8 mouse cellular contexts compared by ENCODE assay signal in genomic region chr9:53975122-53975518, GRCm38 (mm10). TPM values are rescaled to one million over a fixed set of nuclear protein-coding genes. Genes with fewer than 3 reads are reported as not detected.
DNase-seq lines count a peak whose midpoint lies in the region; ATAC-seq and TF ChIP-seq lines count a peak whose summit lies in the region.

Gene Elmod1 (minus strand): TSS chr9:53975301.

- ATAC-seq in granulocyte monocyte progenitor cell, adult 5-6 weeks (replicated peaks; ENCODE audit: poor library complexity, severe bottlenecking), result no peak

- H3K4me1 ChIP-seq in E14TG2a.4 (replicated peaks; ENCODE audit: low read depth, low read length), result peaks cover 13% of the 10 kb centered on the region

- H3K27me3 ChIP-seq in E14TG2a.4 (ENCODE audit: insufficient read depth, low read length), result peaks cover 46% of the 10 kb centered on the region

- peak within 1 kb of the TSS; percentile 80 for H3K4me3 ChIP-seq in E14TG2a.4 (replicated peaks; ENCODE audit: low read length)

- TF ChIP-seq CTCF in E14TG2a.4 (conservative IDR thresholded peaks at IDR 0.05; ENCODE audit: low read length), result no peak

- intact Hi-C loops in heart, postnatal 14 days (cut with DNase I), result no loop called here

- H3K9me3 ChIP-seq in E14TG2a.4 (ENCODE audit: low read length), result peaks cover 8% of the 10 kb centered on the region

- peak; percentile 87 for DNase-seq in ZHBTc4 (ENCODE audit: low read depth, low spot score)
- peak; percentile 74 for DNase-seq in embryo, embryonic 11 days
- peak; percentile 8 to 17 for DNase-seq in heart, postnatal 14 days
- peak; percentile 71 to 75 for DNase-seq in layer of hippocampus, postnatal 14 days (ENCODE audit: low spot score in 2 of 2)
- peak; percentile 43 for DNase-seq in lung, postnatal 10 days
- peak; percentile 82 for DNase-seq in right cerebral cortex, postnatal 25 days

- H3K36me3 ChIP-seq in E14TG2a.4 (ENCODE audit: insufficient read depth, low read length), result no peaks in the 10 kb centered on the region

RNA-seq across cellular contexts. Expression of gene Elmod1, which starts in this region (rescaled TPM):
- total RNA-seq in heart, postnatal 14 days (2021), result under 1 TPM; 0.17 to 0.36 TPM
- 100 to 1,000 TPM; 203 to 208 TPM for total RNA-seq in layer of hippocampus, postnatal 14 days (2021)
- total RNA-seq in granulocyte monocyte progenitor cell, adult 5-6 weeks (2014; fragmentation: Nextera tagmentation), result not detected in 2 replicates
- not detected in 2 replicates for total RNA-seq in granulocyte monocyte progenitor cell, adult 5-6 weeks (2017)

Comparison
In these comparisons a context has a peak if more than half of its experiments do, and no peak if none do; other contexts are left out.
1. RNA of gene Elmod1 (total RNA-seq): 203 to 208 TPM in layer of hippocampus, postnatal 14 days; 0.17 to 0.36 TPM in heart, postnatal 14 days and not detected in granulocyte monocyte progenitor cell, adult 5-6 weeks; every median in the first group is over 100 times any median in the second.
2. Peak in DNase-seq in heart, postnatal 14 days; RNA of the gene not detected or under 1 TPM.
3. DNase-seq: peak in every context shown above with its lines; median percentile 87 in ZHBTc4; 82 in right cerebral cortex, postnatal 25 days; 74 in embryo, embryonic 11 days; 73 in layer of hippocampus, postnatal 14 days; 43 in lung, postnatal 10 days; 12 in heart, postnatal 14 days.